Mouse (Mus musculus) layer of hippocampus, adult 9-10 months (tissue): ENCODE data around the gene Haao.

ENCODE experiments used
- DNase-seq: peaks from one replicate; pipeline ENCODE4 v3.0.0; 2022; ENCODE audit warnings: low spot score

Gene Haao

DNA sequence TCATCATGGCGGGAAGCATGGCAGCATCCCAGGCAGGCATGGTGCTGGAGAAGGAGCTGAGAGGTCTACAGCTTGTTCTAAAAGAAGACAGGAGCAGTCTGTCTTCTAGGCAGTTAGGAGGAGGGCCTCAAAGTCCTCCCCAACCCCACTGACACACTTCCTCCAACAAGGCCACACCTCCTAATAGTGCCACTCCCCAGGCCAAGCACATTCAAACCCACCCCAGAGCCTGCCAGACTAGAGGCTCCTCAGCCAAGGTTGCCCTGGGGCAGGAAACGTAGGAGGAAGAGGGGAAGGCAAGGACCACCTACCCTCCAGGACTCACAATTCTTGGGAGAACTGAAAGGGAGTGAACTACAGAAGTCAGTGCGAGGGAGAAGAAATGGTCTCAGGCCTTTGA lies at the start of gene Haao:
Haao (minus strand) TSS at position 149 of the 400 bp plus-strand sequence.
- no peak for DNase-seq

DNA sequence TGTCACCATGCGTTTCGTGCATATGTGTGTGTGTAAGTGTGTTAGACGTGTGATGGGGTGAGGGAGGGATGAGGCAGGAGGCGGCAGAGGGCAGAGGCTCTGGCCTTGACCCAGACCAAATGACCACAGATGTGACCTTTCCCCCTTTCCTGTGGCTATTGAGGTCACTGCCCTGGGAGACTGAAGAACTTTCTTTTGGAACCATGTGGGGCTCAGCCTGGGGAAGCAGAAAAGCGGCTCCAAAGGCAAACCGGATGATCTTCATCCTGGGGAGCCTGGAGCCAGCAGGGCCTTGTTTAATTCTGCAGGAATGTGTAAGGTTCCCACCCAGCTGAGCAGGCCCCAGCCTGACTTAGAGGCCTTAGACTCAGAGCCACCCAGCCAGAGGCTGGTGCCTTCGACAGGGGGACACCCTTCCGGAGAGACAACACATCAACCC lies 49.6 kb upstream of the Haao start:
- no peak for DNase-seq

GRCm38 (mm10) chr17:83896723-83897122 lies 49.0 kb upstream of the Haao start:
- no peak for DNase-seq

DNA sequence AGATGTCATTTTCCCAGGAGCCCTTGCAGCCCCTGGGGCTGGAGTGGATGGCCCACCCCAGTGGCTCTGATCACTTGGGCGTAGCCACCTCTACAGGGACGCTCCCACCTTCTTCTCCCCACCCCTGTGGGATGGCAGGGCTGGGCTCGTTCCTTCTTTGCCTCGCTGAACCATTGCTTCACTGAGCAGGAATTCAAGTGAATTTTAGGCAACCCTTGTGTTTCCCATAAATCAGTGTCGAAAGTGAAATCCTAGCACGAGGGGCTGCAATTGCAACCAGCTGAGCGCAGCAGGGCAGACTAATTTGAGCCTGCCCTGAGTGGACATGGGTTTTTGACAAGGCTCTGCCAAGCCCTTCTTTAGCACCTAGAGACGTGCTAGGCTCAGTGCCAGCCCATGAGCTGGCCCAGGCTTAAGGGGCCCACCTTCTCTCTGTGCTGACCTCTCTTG lies 47.6 kb upstream of the Haao start:
- DNase-seq = no peak

GRCm38 (mm10) chr17:83893134-83893533 lies 45.4 kb upstream of the Haao start:
- no peak for DNase-seq

GRCm38 (mm10) chr17:83891864-83892263 lies 44.1 kb upstream of the Haao start:
- DNase-seq = no peak

- DNase-seq = no peak
Measured at GRCm38 (mm10) chr17:83890373-83890696, 42.6 kb upstream of the Haao start.

GRCm38 (mm10) chr17:83889691-83890372 lies 42.1 kb upstream of the Haao start:
- DNase-seq = peak; percentile 48

DNA sequence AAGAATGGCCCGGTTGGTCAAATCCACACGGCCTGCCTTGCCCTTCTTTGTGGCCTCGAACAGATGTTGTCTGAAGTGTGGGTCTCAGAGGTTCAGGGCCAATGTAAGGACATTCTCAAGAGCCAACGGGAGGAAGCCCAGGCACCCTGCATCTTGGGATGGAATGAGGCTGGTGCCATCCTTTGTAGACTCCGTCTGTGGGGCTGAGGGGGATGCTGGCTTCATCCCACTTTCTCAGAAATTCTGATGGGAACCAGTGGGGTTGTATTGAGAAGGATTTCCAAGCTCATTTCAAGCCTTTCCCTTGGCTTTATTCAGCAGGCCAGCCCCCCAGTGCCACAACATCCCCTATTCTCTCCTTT lies 41.5 kb upstream of the Haao start:
- no peak for DNase-seq

GRCm38 (mm10) chr17:83887241-83887640 lies 39.5 kb upstream of the Haao start:
- DNase-seq = no peak

- DNase-seq = no peak
Measured at GRCm38 (mm10) chr17:83886395-83886794, 38.6 kb upstream of the Haao start.

DNA sequence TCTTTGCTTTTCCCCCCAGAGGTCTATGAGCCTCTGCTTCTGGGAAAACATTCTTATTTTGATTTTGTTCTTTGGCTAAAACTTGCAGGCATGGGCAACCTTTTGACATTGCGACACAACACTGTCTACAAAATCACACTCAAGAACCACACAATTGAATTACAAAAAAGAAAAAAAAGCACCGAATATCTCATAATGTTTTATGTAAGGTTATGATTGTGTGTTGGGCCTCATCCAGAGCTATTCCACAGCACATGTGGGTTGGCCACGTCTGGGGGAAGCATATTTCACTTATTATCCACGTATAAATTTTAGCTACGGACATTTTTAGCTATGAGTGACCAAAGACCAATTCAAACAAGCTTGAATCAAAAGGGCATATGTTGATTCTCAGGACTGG lies 38.0 kb upstream of the Haao start:
- no peak for DNase-seq

- no peak for DNase-seq
Measured at GRCm38 (mm10) chr17:83885021-83885582, 37.3 kb upstream of the Haao start.

- no peak for DNase-seq
Measured at GRCm38 (mm10) chr17:83882788-83883187, 35.0 kb upstream of the Haao start.

GRCm38 (mm10) chr17:83881071-83881470 lies 33.3 kb upstream of the Haao start:
- DNase-seq = no peak

DNA sequence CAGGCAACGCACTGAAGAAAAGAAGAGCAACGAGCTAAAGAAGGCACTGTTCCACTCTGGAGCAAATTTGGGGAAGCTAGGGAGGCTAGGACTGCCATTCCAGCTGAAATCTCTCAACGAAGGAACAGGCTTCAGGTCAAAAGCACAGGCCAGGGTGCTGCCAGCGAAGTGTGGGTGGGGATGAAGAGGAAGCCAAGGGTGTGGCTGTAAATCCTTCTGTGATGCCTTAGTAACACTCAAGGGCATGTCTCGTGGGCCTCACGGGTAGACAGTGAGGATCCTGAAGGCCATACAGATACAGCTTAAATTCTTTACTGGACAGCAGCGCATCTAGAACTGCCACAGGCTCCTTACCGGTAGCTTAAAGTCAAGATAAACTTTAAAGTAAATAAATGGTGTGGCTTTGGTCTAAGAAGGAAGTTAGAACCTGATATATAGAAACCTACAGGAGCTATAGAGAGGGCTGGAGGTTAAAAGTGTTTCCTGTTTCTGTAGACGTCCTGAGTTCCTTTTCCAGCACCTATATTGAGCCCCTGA lies 32.5 kb upstream of the Haao start:
- no peak for DNase-seq

DNA sequence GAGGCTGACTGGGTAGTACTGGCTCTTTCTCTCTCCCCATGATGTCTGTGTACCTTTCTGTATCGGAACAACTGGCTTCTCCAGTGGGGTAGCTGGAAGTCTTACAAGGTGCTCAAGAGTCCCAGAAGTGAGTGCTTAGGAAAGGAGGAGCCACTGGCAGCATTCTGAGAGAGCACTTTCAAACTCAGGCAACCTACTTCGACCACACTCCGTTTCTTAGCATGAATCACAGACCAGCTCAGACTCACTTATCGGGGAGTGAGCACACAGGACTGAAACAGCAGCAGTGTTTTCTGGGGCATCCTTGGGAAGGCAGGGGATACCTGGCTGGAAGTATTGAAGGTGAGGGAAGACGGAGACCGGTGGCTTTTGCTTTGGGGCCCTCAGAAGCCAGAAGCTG lies 31.9 kb upstream of the Haao start:
- DNase-seq = no peak

DNA sequence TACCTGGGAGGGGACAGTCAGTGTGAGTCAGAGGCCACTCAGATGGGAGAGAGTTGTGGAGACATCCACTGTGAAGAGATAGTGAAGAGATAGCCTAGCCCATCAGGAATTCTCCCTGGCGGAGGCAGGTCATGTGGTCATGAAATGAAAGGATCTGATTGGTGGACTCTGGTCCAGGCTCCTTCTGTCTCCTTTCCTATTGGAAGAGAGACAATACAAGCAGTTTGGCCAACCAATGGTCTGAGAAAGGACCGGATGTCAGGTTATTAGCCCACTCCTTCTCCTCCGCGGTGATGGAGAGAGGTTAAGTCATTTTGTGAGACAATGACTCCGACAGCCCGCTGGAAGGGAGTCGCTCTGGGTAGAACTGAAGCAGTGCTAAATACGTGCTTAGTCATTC lies 26.8 kb upstream of the Haao start:
- DNase-seq = no peak

GRCm38 (mm10) chr17:83873363-83874141 lies 25.8 kb upstream of the Haao start:
- DNase-seq = no peak

- peak; percentile 72 for DNase-seq
Measured at GRCm38 (mm10) chr17:83872806-83873348, 25.1 kb upstream of the Haao start.

GRCm38 (mm10) chr17:83871354-83871753 lies 23.6 kb upstream of the Haao start:
- no peak for DNase-seq

DNA sequence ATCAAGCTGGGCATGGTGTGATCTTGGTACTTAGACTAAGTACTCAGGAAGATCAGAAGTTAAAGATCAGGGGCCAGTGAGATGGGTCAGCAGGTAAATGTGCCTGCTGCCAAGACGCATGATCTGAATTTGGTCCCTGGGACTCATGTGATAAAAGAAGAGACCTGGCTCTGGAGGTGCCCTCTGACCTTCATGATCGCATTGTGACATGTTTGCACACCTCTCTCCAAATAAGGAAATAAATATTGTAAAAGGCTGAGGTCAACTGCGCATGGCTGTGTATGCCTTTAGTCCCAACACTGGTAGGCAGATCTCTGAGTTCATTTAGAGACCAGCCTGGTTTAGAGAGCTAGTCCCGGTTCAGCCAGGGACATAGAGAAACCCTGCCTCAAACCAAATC lies 22.6 kb upstream of the Haao start:
- DNase-seq = no peak

- DNase-seq = no peak
Measured at GRCm38 (mm10) chr17:83866582-83866981, 18.8 kb upstream of the Haao start.
